Mouse (Mus musculus): ENCODE results near the gene Plekho2.

- TF ChIP-seq POLR2A (IDR thresholded peaks at IDR 0.05; ENCODE audit: extremely low read depth, insufficient read depth, low read length), result no peak
- no peak for TF ChIP-seq CTCF (IDR thresholded peaks at IDR 0.05; ENCODE audit: extremely low read depth, insufficient read depth, low read length)
Measured at GRCm38 (mm10) chr9:65529659-65530058, 50.2 kb downstream of the Plekho2 start.
